Mouse (Mus musculus) c-Kit-positive CD71-negative TER-119-negative erythroid progenitor cells, embryonic 14.5 days (primary cell): ENCODE data around the gene Abat.
A peak's percentile ranks its signal among the peaks of the same experiment; 100 is the strongest.

ENCODE experiments used
- DNase-seq: peaks from one replicate; pipeline ENCODE4 v3.0.0-alpha.2; 2013; ENCODE audit warnings: low read depth

Gene Abat

DNA sequence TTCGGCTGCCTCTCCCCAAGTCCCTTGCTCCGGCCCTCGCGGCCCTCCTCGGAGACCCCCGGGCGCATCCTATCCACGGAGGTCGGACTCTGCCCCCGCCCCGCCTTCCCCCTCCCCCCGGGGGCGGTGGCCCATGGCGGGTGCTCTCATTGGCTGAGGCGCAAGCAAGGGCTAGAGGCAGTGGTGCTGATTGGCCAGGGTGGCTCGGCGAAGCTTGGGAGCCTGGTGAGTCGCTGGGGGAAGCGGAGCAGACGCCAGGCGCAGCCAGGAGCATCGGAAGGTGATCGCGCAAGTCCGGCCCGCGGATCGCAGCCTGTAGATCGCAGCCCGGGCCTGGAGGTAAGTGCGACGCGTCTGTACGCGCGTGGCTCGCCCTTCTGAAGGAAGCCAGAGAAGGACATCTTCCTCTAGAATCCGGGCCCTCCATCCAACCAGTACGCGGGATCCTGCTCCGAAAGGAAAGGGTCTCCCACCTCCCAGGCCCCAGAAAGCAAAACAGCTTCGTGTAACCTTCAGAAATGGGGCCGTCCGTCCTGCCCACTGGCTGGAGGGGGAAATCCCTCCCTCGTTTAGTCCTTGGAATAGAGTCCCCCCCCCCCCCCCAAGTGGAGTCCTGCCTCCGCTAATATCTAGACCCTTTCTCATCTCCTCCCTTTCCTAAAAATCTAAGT lies at the start of gene Abat:
Gene Abat, plus strand, starts transcription at position 194 of the 671 bp plus-strand sequence.
- DNase-seq: peak; percentile 22

DNA sequence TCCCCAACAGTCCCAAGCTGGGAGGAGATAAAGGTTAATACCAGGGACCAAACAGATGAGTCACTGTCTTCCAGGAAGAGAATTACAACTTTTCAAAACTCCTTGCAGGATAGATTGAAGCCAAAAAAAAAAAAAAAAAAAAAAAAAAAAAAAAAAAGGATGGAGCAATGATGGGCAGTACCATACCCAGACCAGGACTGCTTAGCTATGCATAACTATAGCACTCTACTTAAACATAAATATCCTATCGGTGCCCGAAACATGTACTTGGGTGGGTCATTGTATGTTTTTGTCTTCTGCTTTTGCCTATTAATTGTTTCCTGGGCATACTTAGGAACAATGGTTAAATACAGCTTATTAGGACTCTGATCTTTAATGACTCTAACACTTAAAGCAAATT lies 43.1 kb upstream of the Abat start:
- DNase-seq: no peak

DNA sequence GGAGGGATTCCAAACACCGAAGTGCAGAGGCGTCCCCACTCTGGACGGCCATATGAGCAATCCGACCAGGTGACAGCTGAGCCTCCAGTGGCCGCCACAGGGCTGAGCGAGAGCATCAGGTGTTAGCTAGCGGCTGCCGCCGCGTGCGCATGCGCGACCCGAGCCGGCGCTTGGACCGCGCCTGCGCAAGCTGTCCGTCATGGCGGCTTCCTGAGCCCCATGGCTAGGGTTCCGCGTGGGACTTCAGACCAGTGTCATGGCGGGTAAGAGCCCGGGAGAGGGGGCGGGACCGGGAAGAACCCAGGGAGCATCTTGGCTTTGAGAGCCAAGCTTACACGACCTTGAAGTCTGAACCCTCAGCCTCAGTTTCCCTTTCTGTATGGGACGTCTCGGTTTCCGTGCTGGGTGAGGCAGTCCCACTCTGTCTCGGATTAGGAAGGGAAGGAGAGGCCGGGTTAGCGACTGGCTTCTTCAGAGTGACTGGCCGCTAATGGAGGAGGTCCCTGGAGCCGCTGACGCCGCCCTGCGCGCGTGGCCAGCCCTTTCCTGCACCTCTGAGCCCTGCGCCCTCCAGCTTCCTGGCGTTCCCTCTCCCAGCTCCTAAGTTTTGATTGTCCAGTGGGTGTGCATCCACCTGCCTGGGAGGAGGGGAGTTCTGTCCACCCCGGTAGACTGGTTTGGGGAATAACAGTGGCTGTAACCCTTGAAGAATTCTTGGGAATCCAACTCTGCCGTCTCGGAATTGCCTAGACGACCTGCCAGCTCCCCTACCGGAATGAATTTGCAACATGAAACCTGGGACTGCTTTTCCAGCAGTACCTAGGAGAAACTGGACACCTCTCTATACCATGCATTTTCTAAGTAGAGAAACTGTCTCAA lies 42.4 kb upstream of the Abat start, which contains the start of gene Mettl22:
Gene Mettl22, plus strand, starts transcription at position 186 of the 879 bp plus-strand sequence.
- peak; percentile 79 for DNase-seq

DNA sequence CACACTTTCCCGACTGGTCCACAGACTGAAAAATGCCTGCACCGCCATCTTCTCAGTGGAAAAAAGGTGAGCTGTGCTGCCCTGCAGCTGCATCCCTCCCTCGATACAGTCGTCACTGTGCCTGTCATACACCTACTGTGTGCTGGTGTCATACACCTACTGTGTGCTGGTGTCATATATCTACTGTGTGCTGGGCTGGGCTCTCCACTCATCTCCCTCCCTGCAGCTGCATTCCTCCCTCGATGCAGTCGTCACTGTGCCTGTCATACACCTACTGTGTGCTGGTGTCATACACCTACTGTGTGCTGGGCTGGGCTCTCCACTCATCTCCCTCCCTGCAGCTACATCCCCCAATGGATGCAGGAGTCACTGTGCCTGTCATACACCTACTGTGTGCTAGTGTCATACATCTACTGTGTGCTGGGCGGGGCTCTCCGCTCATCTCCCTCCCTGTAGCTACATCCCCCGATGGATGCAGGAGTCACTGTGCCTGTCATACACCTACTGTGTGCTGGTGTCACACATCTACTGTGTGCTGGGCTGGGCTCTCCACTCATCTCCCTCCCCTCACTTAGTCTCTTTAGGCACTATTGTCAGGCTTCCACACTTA lies 25.7 kb upstream of the Abat start:
- DNase-seq: no peak

GRCm38 (mm10) chr16:8489340-8489739 lies 23.9 kb upstream of the Abat start:
- DNase-seq: no peak

DNA sequence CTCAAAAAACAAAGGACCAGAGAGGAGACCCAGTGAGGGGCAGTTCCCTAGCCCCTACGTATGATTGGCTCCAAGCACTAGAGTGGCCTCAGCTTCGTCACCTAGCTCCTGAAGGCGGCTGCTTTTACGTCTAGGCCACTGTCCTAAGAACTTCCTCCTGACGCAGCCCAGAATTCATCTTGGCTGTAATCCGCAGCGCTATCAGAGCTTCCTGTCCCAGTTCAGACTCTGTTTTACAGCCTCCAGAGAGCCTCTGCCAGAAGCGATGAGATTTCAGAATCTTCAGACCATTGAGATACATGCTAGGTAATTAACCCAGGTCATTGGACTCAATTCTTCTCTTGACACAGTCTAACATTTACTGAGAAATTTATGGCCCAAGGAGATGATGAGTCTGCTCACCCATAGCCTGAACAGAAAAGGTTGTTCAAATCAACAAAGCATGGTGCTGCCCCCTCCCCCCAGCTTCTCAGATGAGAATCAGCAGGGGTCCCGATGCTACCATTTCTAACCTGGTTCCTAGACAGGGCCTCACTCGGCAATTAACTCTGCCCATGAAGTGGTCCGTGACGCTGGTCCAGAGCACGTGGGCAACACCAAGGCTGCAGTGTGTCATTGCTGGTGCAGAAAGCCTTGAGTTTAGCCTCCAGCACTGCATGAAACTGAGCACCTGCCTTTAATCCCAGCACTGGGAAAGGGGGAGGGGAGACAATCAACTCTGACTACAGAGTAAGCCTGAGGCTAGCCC lies 21.3 kb upstream of the Abat start:
- no peak for DNase-seq

- peak; percentile 51 for DNase-seq
Observed at GRCm38 (mm10) chr16:8494268-8494667, 19.0 kb upstream of the Abat start.

- DNase-seq: no peak
Observed at GRCm38 (mm10) chr16:8496967-8497366, 16.3 kb upstream of the Abat start.

DNA sequence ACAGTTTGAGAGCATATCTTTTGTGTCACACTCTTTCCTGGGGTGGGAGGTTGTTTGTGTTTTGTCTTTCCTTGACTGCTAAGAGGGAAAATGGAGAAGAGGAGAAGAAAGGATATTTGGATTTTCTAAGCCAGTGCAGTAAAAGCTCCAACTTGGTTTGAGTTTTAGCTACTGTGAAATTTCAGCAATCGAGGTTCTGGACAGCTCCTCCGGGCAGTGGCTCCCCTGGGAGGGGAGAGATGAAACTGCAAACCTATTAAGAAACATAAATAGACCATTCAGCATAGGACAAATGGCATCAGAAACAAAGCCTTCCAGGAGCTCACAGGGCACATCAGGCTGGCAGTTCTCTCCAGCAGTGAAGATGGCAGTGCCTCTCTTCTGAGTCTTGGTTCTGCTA lies 9.0 kb upstream of the Abat start:
- DNase-seq: no peak

- DNase-seq: no peak
Observed at GRCm38 (mm10) chr16:8509894-8510293, 3.3 kb upstream of the Abat start.

- no peak for DNase-seq
Observed at GRCm38 (mm10) chr16:8512830-8513229, 399 bp upstream of the Abat start.

DNA sequence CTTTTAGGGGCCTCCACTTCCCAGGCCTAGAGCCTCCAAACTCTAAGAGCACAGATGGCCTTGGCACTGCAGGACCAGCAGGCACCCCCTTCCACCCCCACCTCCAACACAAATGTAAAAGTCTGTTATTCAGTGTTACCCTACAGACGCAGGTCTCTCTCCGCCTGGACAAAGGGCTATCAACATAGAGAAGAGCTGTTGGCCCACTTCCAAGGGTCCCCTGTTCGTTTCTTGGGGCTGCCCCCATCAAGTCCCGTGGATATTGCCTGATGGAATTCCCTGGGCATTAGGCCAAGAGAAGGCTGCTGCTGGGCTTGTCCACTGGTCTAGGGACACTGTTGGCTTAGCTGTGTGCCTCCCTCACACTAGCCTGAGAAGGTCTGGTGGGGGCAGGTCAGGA lies 951 bp downstream of the Abat start:
- DNase-seq: no peak

- no peak for DNase-seq
Observed at GRCm38 (mm10) chr16:8520525-8520924, 7.3 kb downstream of the Abat start.

DNA sequence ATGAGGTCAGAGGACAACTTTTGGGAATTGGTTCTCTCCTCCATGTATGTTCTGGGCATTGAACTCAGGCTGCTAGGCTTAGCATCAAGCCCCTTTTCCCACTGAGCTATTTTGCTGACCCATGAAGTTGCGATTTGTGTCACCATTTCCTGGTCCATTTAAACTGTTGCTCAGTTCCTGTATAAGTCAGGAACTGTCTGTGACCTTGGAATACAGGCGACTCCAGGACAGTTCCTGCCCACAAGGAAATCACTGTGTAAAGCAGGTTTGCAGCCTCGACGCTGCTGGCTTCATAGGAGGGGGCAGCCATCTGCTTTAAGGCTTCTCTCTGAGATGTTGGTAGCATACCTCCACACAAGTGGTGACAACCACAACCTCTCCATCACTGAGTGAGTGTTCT lies 8.1 kb downstream of the Abat start:
- DNase-seq: no peak

DNA sequence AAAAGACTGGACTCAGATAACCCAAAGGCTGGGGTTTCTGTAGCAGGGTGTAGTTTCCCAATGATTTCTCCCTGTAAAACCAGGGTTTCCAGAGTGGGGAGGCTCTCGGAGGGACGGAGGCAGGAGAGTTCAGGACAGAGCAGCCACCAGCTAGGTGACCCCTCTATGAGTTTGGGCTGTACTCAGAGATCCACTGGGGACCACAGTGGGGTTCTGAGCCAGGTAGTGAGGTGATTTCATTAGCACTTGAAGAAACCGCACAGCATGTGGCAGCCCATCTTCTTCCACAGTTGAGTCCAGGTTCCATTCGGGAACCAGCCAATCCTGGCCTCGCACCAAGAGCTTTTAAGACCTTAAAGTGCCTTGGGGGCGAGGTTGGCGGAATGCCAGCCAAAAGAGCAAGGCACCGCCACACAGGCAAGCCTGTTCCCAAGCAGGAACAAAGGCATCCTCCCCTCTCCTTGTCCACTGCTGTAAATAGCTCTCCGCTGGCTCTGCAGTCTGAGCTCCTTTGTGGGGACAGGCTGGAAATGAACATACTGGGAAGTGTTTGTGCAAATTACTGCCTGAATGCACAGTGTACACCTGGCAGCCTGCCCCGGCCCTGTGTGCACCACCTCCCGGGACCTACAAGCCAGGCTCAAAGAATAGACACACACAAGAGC lies 10.4 kb downstream of the Abat start:
- no peak for DNase-seq

- DNase-seq: no peak
Observed at GRCm38 (mm10) chr16:8524163-8524847, 11.1 kb downstream of the Abat start.

DNA sequence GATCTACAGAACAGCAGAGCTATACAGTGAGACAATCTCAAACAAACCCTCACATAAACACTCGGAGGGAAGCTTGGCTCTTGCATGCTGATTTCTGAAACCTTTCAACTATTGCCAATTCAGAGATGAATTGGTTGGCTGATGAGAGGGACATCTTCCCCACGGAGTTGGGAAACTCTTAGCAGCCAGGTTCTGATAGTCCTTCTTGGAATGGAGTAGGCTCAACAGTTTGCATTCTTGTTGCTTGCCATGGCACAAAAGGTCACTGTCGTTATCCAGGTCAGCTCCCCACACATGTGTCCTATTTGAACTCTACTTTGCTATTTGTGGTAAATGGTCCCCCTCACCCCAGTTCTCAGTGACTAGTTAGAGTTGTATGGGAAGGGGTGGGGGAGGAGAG lies 12.1 kb downstream of the Abat start:
- no peak for DNase-seq

DNA sequence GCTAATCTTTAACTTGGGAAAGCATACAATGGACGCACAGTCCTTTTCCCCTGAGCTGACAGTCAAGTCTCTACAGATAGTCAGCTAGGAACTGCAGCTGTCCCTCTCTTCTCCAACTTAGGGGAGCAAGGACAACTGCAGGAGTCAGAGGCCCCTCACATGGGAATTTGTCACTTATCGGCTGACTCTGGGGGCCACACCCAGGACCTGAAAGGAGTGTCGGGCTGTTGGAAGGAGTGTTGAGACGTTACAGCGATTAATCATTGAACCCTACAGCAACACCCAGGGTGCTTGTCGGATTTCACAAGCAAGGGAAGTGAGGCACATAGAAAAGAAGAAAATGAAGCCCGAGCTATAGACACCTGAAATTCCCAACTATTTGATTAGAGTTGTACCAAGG lies 12.6 kb downstream of the Abat start:
- DNase-seq: no peak

GRCm38 (mm10) chr16:8529389-8529788 lies 16.2 kb downstream of the Abat start:
- DNase-seq: no peak

- no peak for DNase-seq
Observed at GRCm38 (mm10) chr16:8530018-8530417, 16.8 kb downstream of the Abat start.

GRCm38 (mm10) chr16:8532461-8532860 lies 19.2 kb downstream of the Abat start:
- no peak for DNase-seq
